Mouse (Mus musculus): ENCODE data around the gene Cnnm1.

Cnnm1 gene

GRCm38 (mm10) chr19:43440112-43440737 is at the start of gene Cnnm1:
Gene Cnnm1 (plus strand): TSS chr19:43440436.
- peak; percentile 86 for DNase-seq

GRCm38 (mm10) chr19:43396327-43396726 is 43.9 kb upstream of the Cnnm1 start:
- DNase-seq: peak; percentile 57

DNA sequence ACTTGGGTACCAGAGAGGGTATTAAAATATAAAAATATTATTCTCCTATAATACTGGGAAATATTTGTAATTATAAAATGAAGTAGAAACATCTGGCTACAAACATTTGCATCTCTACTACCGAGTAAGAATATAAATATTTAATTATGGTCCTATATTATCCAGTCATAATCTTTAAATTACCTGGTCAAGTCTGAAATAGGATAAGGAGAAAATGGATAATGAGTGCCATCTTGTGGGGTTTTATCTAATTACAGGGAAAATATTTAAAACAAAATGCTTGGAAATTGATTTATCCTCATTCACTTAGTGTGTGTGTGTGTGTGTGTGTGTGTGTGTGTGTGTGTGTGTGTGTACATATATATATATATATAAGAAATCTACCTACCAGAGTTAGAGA is 33.1 kb upstream of the Cnnm1 start:
- DNase-seq: peak; percentile 26

- DNase-seq: no peak
Observed at GRCm38 (mm10) chr19:43415565-43415964, 24.7 kb upstream of the Cnnm1 start.

- no peak for DNase-seq
Observed at GRCm38 (mm10) chr19:43420506-43420905, 19.7 kb upstream of the Cnnm1 start.

DNA sequence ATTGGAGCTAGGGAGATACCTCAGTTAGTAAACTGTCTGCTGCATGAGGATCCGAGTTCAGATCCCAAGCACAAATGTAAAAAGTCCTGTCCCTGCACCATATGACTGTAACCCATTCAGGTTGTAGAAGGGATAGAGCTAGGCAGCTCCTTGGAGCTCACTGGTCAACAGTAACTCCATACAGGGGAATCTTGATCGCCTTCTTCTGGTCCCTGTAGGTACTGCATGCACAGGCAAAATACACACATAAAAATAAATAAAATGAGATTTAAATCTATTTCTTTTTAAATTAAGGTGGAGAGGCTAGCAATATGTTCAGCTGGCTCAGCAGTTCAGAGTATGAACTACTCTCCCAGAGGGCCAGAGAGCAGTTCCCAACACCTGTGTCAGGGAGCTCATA is 16.2 kb upstream of the Cnnm1 start:
- no peak for DNase-seq

- DNase-seq: no peak
Observed at GRCm38 (mm10) chr19:43427446-43428224, 12.6 kb upstream of the Cnnm1 start.

GRCm38 (mm10) chr19:43439246-43439645 is 990 bp upstream of the Cnnm1 start:
- peak; percentile 60 for DNase-seq

GRCm38 (mm10) chr19:43440768-43441660 is 778 bp downstream of the Cnnm1 start:
- peak; percentile 79 for DNase-seq

GRCm38 (mm10) chr19:43441661-43441990 is 1.4 kb downstream of the Cnnm1 start:
- DNase-seq: no peak

DNA sequence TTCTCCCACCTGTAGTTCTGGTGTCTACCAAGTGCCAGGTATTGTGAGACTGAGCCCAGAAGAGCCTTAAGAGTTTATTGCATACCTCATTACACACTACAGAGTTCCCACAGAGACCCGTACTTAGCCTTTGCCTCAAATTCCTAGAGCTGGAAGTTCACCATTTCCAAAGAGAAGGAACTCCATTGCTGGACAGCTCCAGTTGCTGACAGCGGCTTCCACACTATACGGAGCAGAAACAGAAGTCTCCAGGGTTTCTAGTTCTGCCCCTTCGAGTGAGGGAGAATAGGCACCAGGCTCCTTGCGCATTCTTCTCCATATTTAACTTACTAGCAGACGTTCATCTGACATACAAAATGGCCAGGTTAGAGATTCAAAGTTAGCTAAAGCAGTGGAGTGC is 2.0 kb downstream of the Cnnm1 start:
- DNase-seq: no peak

GRCm38 (mm10) chr19:43442906-43443305 is 2.7 kb downstream of the Cnnm1 start:
- peak; percentile 71 for DNase-seq

GRCm38 (mm10) chr19:43444636-43445205 is 4.5 kb downstream of the Cnnm1 start:
- peak; percentile 55 for DNase-seq

DNA sequence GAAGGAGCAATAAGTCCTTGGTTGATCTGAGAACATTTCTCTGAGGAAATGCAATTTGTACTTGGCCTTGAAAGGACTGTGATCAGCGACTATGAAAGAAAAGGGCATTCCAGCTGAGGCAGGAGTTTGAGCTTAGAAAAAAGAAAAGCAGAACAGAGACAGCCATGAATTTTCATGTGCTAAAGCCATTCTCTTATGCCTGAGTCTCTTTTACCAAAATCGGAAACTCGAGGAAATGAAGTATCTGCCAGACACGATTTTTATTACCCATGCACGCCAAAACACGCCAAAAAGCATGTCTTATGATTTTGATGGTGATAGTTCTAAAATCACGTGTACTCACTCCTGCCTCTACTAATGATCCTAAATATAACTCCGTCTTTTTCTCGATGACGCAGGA is 11.3 kb downstream of the Cnnm1 start:
- no peak for DNase-seq

GRCm38 (mm10) chr19:43452176-43452575 is 11.9 kb downstream of the Cnnm1 start:
- DNase-seq: peak; percentile 59

DNA sequence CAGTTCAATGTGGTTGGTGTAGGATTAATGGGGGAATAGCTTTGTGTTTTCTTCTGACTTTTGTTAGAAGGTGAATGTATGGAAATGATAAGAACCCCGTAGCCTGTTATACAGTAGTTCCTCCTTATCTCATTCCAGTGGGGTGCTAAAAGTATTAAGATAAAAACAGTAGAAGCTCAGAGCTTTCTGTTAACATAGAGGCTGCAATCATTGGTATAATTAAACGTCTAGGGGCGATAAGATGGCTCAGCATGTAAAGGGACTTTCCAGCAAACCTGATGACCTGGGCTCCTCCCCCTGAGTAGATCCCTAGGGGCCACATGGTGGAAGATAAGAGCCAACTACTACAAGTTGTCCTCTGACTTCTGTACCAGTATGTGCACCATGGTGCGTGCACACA is 12.8 kb downstream of the Cnnm1 start:
- no peak for DNase-seq

- no peak for DNase-seq
Observed at GRCm38 (mm10) chr19:43459948-43460347, 19.7 kb downstream of the Cnnm1 start.

GRCm38 (mm10) chr19:43460481-43460880 is 20.2 kb downstream of the Cnnm1 start:
- DNase-seq: no peak

DNA sequence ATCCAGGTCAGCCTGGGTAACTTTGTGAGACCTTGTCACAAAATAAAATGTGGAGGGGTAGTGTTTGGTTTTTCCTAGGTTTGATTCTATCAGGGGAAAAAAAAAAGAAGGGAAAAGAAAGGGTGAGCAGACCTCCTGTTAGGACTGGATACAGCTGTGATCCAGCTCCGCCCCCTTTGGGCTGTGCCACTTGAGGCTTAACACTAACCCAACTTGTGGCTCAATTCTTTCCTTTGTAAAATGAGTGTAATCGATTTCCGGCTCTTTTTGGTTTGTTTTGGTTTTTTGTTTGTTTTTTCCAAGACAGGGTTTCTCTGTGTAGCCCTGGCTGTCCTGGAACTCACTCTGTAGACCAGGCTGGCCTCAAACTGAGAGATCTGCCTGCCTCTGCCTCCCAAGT is 21.9 kb downstream of the Cnnm1 start:
- no peak for DNase-seq

- no peak for DNase-seq
Observed at GRCm38 (mm10) chr19:43463546-43464293, 23.5 kb downstream of the Cnnm1 start.

DNA sequence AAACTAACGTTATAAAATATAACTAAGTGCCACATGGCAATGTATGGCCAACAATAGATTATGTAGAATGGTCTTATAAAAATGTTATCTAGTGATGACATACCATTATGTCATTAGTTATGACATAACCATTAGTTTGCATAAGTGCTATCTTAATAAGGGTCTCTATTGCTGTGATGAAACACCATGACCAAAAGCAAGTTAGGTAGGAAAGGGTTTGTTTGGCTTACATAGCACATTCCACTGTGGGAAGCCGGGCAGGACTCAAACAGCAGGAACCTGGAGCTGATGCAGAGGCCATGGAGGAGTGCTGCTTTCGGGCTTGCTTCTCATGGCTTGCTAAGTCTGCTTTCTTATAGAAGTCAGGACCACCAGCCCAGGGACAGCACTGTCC is 24.1 kb downstream of the Cnnm1 start:
- no peak for DNase-seq

- peak; percentile 61 for DNase-seq
Observed at GRCm38 (mm10) chr19:43465076-43465475, 24.8 kb downstream of the Cnnm1 start.

Measured in cerebellum, adult 9-10 months (tissue).